Comparison of ENCODE assay signal across 8 mouse cellular contexts in genomic region chr2:181838293-181838680, GRCm38 (mm10). TPM values are rescaled to one million over a fixed set of nuclear protein-coding genes. Genes with fewer than 3 reads are reported as not detected.
DNase-seq lines count a peak whose midpoint lies in the region; ATAC-seq and TF ChIP-seq lines count a peak whose summit lies in the region.

No protein-coding gene starts in this region.

- peak; percentile 24 for DNase-seq in CD4-positive, CD25-positive, alpha-beta regulatory T cell, adult 2 months (ENCODE audit: low read depth, low spot score)
- peak; percentile 6 for DNase-seq in heart, postnatal 0 days (ENCODE audit: low spot score)
- peak; percentile 34 for DNase-seq in limb, embryonic 11.5 days (ENCODE audit: low spot score)
- no peak for DNase-seq in left cerebral cortex, adult 18-20 months (ENCODE audit: low spot score in 2 of 2)

- no peak for TF ChIP-seq POLR2A in cortical plate, adult 2 months (IDR thresholded peaks at IDR 0.05; ENCODE audit: extremely low read depth, insufficient read depth, low read length)

- no peak overlapping the region for H3ac ChIP-seq in C2C12 (ENCODE audit: control insufficient read depth, insufficient read length, low read depth)

- H3K36me3 ChIP-seq in C2C12 (ENCODE audit: control insufficient read depth, insufficient read depth): no peaks in the 10 kb centered on the region
- peaks cover 17% of the 10 kb centered on the region for H3K36me3 ChIP-seq in heart, postnatal 0 days (replicated peaks; ENCODE audit: control insufficient read depth, insufficient read depth, low read length)
- H3K36me3 ChIP-seq in limb, embryonic 11.5 days (ENCODE audit: control insufficient read depth, insufficient read depth, low read length): no peaks in the 10 kb centered on the region
- H3K36me3 ChIP-seq in midbrain, embryonic 15.5 days (replicated peaks): peaks cover 10% of the 10 kb centered on the region; the same call in 1 of the 2 replicates

- no peak for TF ChIP-seq EP300 in heart, postnatal 0 days (IDR thresholded peaks at IDR 0.05; ENCODE audit: low read depth)

- peak overlapping the region; percentile 48; the same call in 1 of the 2 replicates for H3K27ac ChIP-seq in cortical plate, adult 2 months (ENCODE audit: insufficient read depth, low read length)
- peak overlapping the region; percentile 93 for H3K27ac ChIP-seq in heart, postnatal 0 days (ENCODE audit: low read depth)
- no peak overlapping the region for H3K27ac ChIP-seq in limb, embryonic 11.5 days (replicated peaks; ENCODE audit: low read depth, low read length)
- H3K27ac ChIP-seq in midbrain, embryonic 15.5 days: peak overlapping the region; percentile 87

- WGBS in heart, postnatal 0 days: 2% methylated on average over 3 of the region's 3 CpGs
- WGBS in limb, embryonic 11.5 days: 1% methylated on average over 3 of the region's 3 CpGs
- WGBS in midbrain, embryonic 15.5 days: 0% methylated on average over 3 of the region's 3 CpGs

- peaks cover 3% of the 10 kb centered on the region; the same call in 1 of the 2 replicates for H3K4me1 ChIP-seq in cortical plate, adult 2 months (ENCODE audit: control insufficient read depth, insufficient read depth, low read length)
- peaks cover 4% of the 10 kb centered on the region for H3K4me1 ChIP-seq in heart, postnatal 0 days (ENCODE audit: control insufficient read depth, insufficient read depth)
- H3K4me1 ChIP-seq in limb, embryonic 11.5 days (ENCODE audit: control insufficient read depth, insufficient read depth, low read length): no peaks in the 10 kb centered on the region
- H3K4me1 ChIP-seq in midbrain, embryonic 15.5 days: peaks cover 16% of the 10 kb centered on the region

- H3K79me3 ChIP-seq in C2C12 (ENCODE audit: low read depth): peaks cover 4% of the 10 kb centered on the region

- peak overlapping the region; percentile 66 for H3K4me3 ChIP-seq in C2C12 (ENCODE audit: insufficient read depth, poor library complexity, severe bottlenecking)
- peak overlapping the region; percentile 83 for H3K4me3 ChIP-seq in cortical plate, adult 2 months (ENCODE audit: insufficient read depth, low read length)
- peak overlapping the region; percentile 71 for H3K4me3 ChIP-seq in heart, postnatal 0 days (ENCODE audit: low read depth, low read length)
- peak overlapping the region; percentile 78 for H3K4me3 ChIP-seq in limb, embryonic 11.5 days (ENCODE audit: low read depth, low read length)
- peak overlapping the region; percentile 80 for H3K4me3 ChIP-seq in midbrain, embryonic 15.5 days

- H3K27me3 ChIP-seq in C2C12 (ENCODE audit: control insufficient read depth, insufficient read depth, insufficient read length): no peaks in the 10 kb centered on the region
- H3K27me3 ChIP-seq in heart, postnatal 0 days (ENCODE audit: control insufficient read depth, insufficient read depth, low read length): no peaks in the 10 kb centered on the region
- no peaks in the 10 kb centered on the region for H3K27me3 ChIP-seq in limb, embryonic 11.5 days (ENCODE audit: control insufficient read depth, insufficient read depth, low read length)
- H3K27me3 ChIP-seq in midbrain, embryonic 15.5 days (replicated peaks): no peaks in the 10 kb centered on the region

- H3K4me2 ChIP-seq in heart, postnatal 0 days (ENCODE audit: low read depth, low read length): peak overlapping the region; percentile 65
- H3K4me2 ChIP-seq in limb, embryonic 11.5 days (ENCODE audit: low read depth, severe bottlenecking): peak overlapping the region; percentile 38
- H3K4me2 ChIP-seq in midbrain, embryonic 15.5 days: peak overlapping the region; percentile 72

- H3K79me2 ChIP-seq in C2C12 (ENCODE audit: control insufficient read depth, insufficient read depth): peaks cover 12% of the 10 kb centered on the region

- no peak for TF ChIP-seq CTCF in C2C12 (IDR thresholded peaks at IDR 0.05; ENCODE audit: control insufficient read depth, insufficient read depth, insufficient read length)
- TF ChIP-seq CTCF in cortical plate, adult 2 months (IDR thresholded peaks at IDR 0.05; ENCODE audit: extremely low read depth, insufficient read depth, low read length): no peak
- TF ChIP-seq CTCF in heart, postnatal 0 days (IDR thresholded peaks at IDR 0.05; ENCODE audit: low read depth): no peak

- ATAC-seq in CD4-positive, CD25-positive, alpha-beta regulatory T cell, adult 4 months: no peak
- ATAC-seq in heart, postnatal 0 days (ENCODE audit: insufficient read depth, low read depth): no peak; the same call in 1 of the 2 replicates
- ATAC-seq in limb, embryonic 11.5 days (ENCODE audit: insufficient number of reproducible peaks, low FRiP score, low TSS enrichment, low read depth): 0 out of 2 replicates have a peak, but pooled peaks have one; percentile 11
- ATAC-seq in midbrain, embryonic 15.5 days (replicated peaks): peak; percentile 42

- H3K9me3 ChIP-seq in heart, postnatal 0 days (replicated peaks; ENCODE audit: control insufficient read depth, low read length): no peaks in the 10 kb centered on the region
- H3K9me3 ChIP-seq in limb, embryonic 11.5 days (ENCODE audit: control insufficient read depth, low read length): no peaks in the 10 kb centered on the region
- no peaks in the 10 kb centered on the region for H3K9me3 ChIP-seq in midbrain, embryonic 15.5 days

- H3K9ac ChIP-seq in heart, postnatal 0 days (replicated peaks; ENCODE audit: low read depth, low read length): peak overlapping the region; percentile 70
- H3K9ac ChIP-seq in limb, embryonic 11.5 days (ENCODE audit: low read length): peak overlapping the region; percentile 71
- peak overlapping the region; percentile 84 for H3K9ac ChIP-seq in midbrain, embryonic 15.5 days

TF ChIP-seq in C2C12, 6 proteins besides CTCF, POLR2A, EP300 and RAD21:
- no peak for TF ChIP-seq MYOD1 (IDR thresholded peaks at IDR 0.05; ENCODE audit: control insufficient read depth, insufficient read length, low read depth)
- no peak for TF ChIP-seq MAX (IDR thresholded peaks at IDR 0.05)
- TF ChIP-seq MYOG (IDR thresholded peaks at IDR 0.05; ENCODE audit: control insufficient read depth, extremely low read depth, insufficient read length): no peak
- TF ChIP-seq FOSL1 (IDR thresholded peaks at IDR 0.05; ENCODE audit: insufficient read depth, low read length, poor library complexity, severe bottlenecking): no peak
- TF ChIP-seq CEBPB (IDR thresholded peaks at IDR 0.05; ENCODE audit: low read depth): no peak
- no peak for TF ChIP-seq USF1 (IDR thresholded peaks at IDR 0.05; ENCODE audit: low read depth)

RNA-seq across cellular contexts. Expression of gene Pcmtd2, which starts 0.6 kb away (rescaled TPM):
- polyA plus RNA-seq in CD4-positive, CD25-positive, alpha-beta regulatory T cell, adult 4 months (2017; shearing (Covaris generic)): 10 to 100 TPM; 65.5 to 69.4 TPM
- 4.4 TPM for polyA plus RNA-seq in C2C12 (2012; fragmentation: generic; extraction: Trizol)
- 71.9 and 78.3 TPM in 2 replicates for polyA plus RNA-seq in cortical plate, adult 2 months (2012; rRNA removed)
- 18.3 and 40.2 TPM in 2 replicates for total RNA-seq in heart, postnatal 0 days (2014; rRNA removed; ENCODE audit: low replicate concordance)
- 28.9 and 34.7 TPM in 2 replicates for polyA plus RNA-seq in heart, postnatal 0 days (2015; fragmentation: Nextera tagmentation; extraction: Ambion mirVana)
- 42.6 and 44.1 TPM in 2 replicates for polyA plus RNA-seq in limb, embryonic 11.5 days (2014; fragmentation: Nextera tagmentation; extraction: Ambion mirVana)
- 30.3 and 35.5 TPM in 2 replicates for polyA plus RNA-seq in midbrain, embryonic 15.5 days (2015; fragmentation: Nextera tagmentation; extraction: Ambion mirVana)
- 10 to 100 TPM; 81.2 to 83.6 TPM for total RNA-seq in left cerebral cortex, adult 18-20 months (2021)

RNA-seq across cellular contexts. Expression of gene Polr3k, which starts 25.9 kb away (rescaled TPM):
- polyA plus RNA-seq in CD4-positive, CD25-positive, alpha-beta regulatory T cell, adult 4 months (2017; shearing (Covaris generic)): 10 to 100 TPM; 54.0 to 72.0 TPM
- polyA plus RNA-seq in C2C12 (2012; fragmentation: generic; extraction: Trizol): 21.0 TPM
- 25.3 and 26.5 TPM in 2 replicates for polyA plus RNA-seq in cortical plate, adult 2 months (2012; rRNA removed)
- total RNA-seq in heart, postnatal 0 days (2014; rRNA removed; ENCODE audit: low replicate concordance): 9.3 and 15.3 TPM in 2 replicates
- polyA plus RNA-seq in heart, postnatal 0 days (2015; fragmentation: Nextera tagmentation; extraction: Ambion mirVana): 25.4 and 28.6 TPM in 2 replicates
- polyA plus RNA-seq in limb, embryonic 11.5 days (2014; fragmentation: Nextera tagmentation; extraction: Ambion mirVana): 97.2 and 102 TPM in 2 replicates
- 76.6 and 79.9 TPM in 2 replicates for polyA plus RNA-seq in midbrain, embryonic 15.5 days (2015; fragmentation: Nextera tagmentation; extraction: Ambion mirVana)
- total RNA-seq in left cerebral cortex, adult 18-20 months (2021): 10 to 100 TPM; 28.5 to 31.9 TPM

Comparison
In these comparisons a context has a peak if more than half of its experiments do, and no peak if none do; other contexts are left out.
1. DNase-seq: peak in CD4-positive, CD25-positive, alpha-beta regulatory T cell, adult 2 months (single experiment), heart, postnatal 0 days (single experiment) and limb, embryonic 11.5 days (single experiment); none in left cerebral cortex, adult 18-20 months (0 of 2).
2. ATAC-seq: peak in limb, embryonic 11.5 days (single experiment) and midbrain, embryonic 15.5 days (single experiment); none in CD4-positive, CD25-positive, alpha-beta regulatory T cell, adult 4 months (single experiment) and heart, postnatal 0 days (single experiment).
3. Peak in every context shown above with its lines, with median percentiles within 50 percentile points of each other: H3K4me3 ChIP-seq, H3K4me2 ChIP-seq and H3K9ac ChIP-seq.